Mouse (Mus musculus): ENCODE results near the gene AC129217.1. TPM values are rescaled to one million over a fixed set of nuclear protein-coding genes. Genes with fewer than 3 reads are reported as not detected.
A peak's percentile ranks its signal among the peaks of the same experiment; 100 is the strongest.

Gene AC129217.1
- polyA plus RNA-seq, 1 experiment = 4.6 TPM

DNA sequence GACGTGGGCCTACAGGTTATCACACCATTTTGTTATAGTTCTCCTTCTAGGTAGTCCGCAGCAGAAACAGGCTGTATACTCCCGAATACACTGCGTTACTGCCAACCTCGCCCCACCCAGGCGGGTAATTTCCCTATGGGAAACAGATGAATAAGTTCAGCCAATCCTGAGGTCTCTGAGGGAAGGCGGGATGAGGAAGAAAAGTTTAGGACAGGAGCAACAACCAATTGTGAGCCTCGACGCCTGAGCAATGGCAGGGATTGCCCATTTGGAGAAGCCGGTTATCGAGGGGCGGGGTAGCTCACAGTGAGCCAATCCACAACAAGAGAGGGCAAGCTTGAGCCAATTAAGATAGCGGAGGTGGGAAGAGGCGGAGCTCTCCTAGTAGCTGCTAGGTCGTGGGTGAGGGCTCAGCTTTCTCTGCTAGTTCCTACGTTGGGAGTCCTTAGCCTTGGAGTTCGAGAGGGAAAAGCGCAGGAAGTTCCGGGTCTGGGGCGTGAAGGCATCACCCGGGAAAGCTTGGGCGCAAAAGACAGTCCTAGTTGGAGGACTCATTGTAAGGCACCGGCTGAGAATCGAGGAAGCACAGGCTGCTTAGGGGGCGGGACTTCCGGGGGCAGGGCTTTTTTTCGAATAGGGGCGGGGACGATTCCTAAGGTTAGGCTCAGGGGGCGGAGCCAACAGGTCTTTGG lies 27.3 kb upstream of the AC129217.1 start, which contains the start of gene Zbtb3:
TSS of gene Zbtb3 (plus strand) at position 426 of the 692 bp plus-strand sequence.
- Histone ChIP-seq H3K36me3 (ENCODE audit: control insufficient read depth, insufficient read depth, low read length) (peaks cover 6% of the 10 kb centered on the region), H3K4me3 (ENCODE audit: low read depth, low read length) (peak within 1 kb of the TSS; percentile 87), H3K27me3 (ENCODE audit: control insufficient read depth, insufficient read depth, low read length) (no peaks in the 10 kb centered on the region), H3K4me1 (ENCODE audit: control insufficient read depth, insufficient read depth, insufficient read length, low read length) (peaks cover 5% of the 10 kb centered on the region; the same call in 1 of the 2 replicates), H3K27ac (ENCODE audit: insufficient read depth, low read depth, low read length) (peak within 1 kb of the TSS; percentile 67)
- TF ChIP-seq CTCF (IDR thresholded peaks at IDR 0.05; ENCODE audit: extremely low read depth, insufficient read length, insufficient replicate concordance, low read depth, low read length) (no peak), POLR2A (IDR thresholded peaks at IDR 0.05; ENCODE audit: low read depth, low read length) (peak; percentile 19; the same call in 1 of the 2 replicates)
- under 1% methylated on average over 30 of the region's 30 CpGs for WGBS

DNA sequence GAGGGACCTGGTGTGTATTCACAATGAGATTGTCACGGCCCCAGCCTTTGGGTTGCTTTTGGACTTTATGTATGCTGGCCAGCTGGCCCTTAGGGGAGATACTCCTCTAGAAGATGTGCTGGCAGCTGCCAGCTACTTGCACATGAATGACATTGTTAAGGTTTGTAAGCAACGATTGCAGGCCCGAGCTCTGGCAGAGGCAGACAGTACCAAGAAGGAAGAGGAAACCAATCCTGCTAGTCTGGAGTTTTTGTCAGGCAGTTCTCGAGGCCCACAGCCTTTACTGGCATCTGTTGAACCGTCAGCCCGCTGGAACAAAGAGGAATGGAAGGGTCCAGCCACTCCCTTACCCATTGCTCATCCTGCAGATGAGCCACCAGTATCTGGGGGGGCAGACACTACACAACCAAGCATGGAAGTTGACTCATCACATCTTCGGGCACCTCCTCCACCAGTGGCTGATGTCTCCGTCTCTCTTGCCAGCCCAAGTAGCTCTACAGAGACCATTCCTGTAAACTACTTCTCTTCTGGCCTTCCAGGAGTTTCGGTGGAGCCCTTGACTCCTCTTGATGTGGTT lies 26.3 kb upstream of the AC129217.1 start:
- H3K4me1 ChIP-seq (ENCODE audit: control insufficient read depth, insufficient read depth, insufficient read length, low read length) = peaks cover 3% of the 10 kb centered on the region; the same call in 1 of the 2 replicates
- TF ChIP-seq CTCF (IDR thresholded peaks at IDR 0.05; ENCODE audit: extremely low read depth, insufficient read length, insufficient replicate concordance, low read depth, low read length) = no peak
- TF ChIP-seq POLR2A (IDR thresholded peaks at IDR 0.05; ENCODE audit: low read depth, low read length) = no peak
- H3K27ac ChIP-seq (ENCODE audit: insufficient read depth, low read depth, low read length) = no peak overlapping the region
- H3K4me3 ChIP-seq (ENCODE audit: low read depth, low read length) = no peak overlapping the region
- 86% methylated on average over 9 of the region's 9 CpGs for WGBS
- H3K36me3 ChIP-seq (ENCODE audit: control insufficient read depth, insufficient read depth, low read length) = peaks cover 9% of the 10 kb centered on the region
- H3K27me3 ChIP-seq (ENCODE audit: control insufficient read depth, insufficient read depth, low read length) = no peaks in the 10 kb centered on the region

DNA sequence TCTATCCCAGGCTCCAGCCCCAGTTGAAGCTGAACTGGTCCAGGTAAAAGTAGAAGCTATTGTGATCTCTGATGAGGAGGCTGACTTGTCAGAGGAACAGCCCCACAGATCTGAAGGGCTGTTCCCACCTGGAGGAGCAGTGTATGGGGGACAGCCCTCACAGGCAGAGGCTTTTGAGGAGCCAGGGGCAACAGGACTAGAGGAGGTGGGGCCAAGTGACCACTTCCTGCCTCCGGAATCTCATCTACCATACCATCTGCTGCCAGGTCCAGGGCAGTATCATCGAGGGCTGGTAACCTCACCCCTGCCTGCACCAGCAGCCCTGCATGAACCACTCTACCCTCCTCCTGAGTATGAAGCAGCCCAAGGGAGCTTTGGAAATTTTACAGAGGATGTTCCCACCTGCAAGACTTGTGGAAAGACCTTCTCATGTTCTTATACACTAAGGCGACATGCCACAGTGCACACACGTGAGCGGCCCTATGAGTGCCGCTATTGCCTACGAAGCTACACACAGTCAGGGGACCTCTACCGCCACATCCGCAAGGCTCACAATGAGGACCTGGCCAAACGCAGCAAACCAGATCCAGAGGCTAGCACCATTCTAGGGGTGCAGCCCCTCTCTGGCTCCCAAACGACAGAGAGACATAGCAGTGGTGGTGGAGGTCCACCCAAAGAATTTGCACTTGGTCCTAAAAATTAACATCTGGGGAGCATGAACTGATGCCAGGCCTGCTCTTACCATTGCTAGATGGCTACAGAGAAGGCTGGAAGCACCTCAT lies 25.5 kb upstream of the AC129217.1 start:
- 84% methylated on average over 11 of the region's 11 CpGs for WGBS
- Histone ChIP-seq H3K4me1 (ENCODE audit: control insufficient read depth, insufficient read depth, insufficient read length, low read length) (peaks cover 3% of the 10 kb centered on the region; the same call in 1 of the 2 replicates), H3K36me3 (ENCODE audit: control insufficient read depth, insufficient read depth, low read length) (peaks cover 12% of the 10 kb centered on the region), H3K27ac (ENCODE audit: insufficient read depth, low read depth, low read length) (no peak overlapping the region), H3K27me3 (ENCODE audit: control insufficient read depth, insufficient read depth, low read length) (no peaks in the 10 kb centered on the region), H3K4me3 (ENCODE audit: low read depth, low read length) (no peak overlapping the region)
- TF ChIP-seq CTCF (IDR thresholded peaks at IDR 0.05; ENCODE audit: extremely low read depth, insufficient read length, insufficient replicate concordance, low read depth, low read length) (no peak), POLR2A (IDR thresholded peaks at IDR 0.05; ENCODE audit: low read depth, low read length) (no peak)

DNA sequence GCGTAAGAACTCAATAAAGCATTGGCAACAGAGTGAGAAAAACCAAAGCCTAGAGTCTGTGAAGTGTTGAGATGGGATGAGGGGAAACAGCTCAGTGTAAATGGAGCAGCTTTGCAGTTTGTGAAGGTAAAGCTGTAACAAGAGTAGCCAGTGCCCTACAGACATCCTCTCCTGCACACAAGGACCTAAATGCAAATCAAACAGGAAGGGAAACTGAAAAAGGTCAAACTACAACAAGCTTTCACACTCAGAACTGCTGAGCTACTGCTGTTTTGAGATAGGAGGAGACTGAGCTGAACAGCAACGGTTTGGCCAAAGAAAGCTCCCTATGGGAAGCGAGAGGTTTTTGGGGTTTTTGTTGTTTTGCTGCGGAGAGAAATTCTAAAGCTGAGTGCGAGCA lies 22.8 kb upstream of the AC129217.1 start:
- no peaks in the 10 kb centered on the region for H3K27me3 ChIP-seq (ENCODE audit: control insufficient read depth, insufficient read depth, low read length)
- peaks cover 3% of the 10 kb centered on the region; the same call in 1 of the 2 replicates for H3K4me1 ChIP-seq (ENCODE audit: control insufficient read depth, insufficient read depth, insufficient read length, low read length)
- H3K36me3 ChIP-seq (ENCODE audit: control insufficient read depth, insufficient read depth, low read length) = peaks cover 28% of the 10 kb centered on the region
- 87% methylated on average over 5 of the region's 5 CpGs for WGBS
- no peak overlapping the region for H3K4me3 ChIP-seq (ENCODE audit: low read depth, low read length)
- TF ChIP-seq CTCF (IDR thresholded peaks at IDR 0.05; ENCODE audit: extremely low read depth, insufficient read length, insufficient replicate concordance, low read depth, low read length) (no peak), POLR2A (IDR thresholded peaks at IDR 0.05; ENCODE audit: low read depth, low read length) (no peak)
- H3K27ac ChIP-seq (ENCODE audit: insufficient read depth, low read depth, low read length) = peak overlapping the region; percentile 67; the same call in 1 of the 2 replicates

DNA sequence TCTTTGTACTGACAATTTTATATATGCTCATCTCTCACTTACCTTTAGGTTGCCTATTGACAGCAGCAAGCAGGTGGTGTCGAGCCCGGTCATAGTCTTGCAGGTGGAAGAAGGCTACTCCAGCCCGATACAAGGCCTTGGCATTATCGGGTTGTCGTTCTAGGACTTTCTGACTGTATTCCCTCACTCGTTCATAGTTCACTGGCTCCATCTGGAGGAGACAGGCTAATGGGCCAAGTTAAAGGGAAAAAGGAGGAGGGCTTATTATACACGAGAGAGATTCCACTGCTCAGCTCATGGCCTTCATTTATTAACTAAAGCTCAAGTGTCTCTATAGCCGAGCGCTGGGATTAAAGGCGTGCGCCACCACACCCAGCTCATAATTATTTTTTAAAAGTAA lies 13.8 kb upstream of the AC129217.1 start:
- 65% methylated on average over 11 of the region's 11 CpGs for whole genome bisulfite sequencing

DNA sequence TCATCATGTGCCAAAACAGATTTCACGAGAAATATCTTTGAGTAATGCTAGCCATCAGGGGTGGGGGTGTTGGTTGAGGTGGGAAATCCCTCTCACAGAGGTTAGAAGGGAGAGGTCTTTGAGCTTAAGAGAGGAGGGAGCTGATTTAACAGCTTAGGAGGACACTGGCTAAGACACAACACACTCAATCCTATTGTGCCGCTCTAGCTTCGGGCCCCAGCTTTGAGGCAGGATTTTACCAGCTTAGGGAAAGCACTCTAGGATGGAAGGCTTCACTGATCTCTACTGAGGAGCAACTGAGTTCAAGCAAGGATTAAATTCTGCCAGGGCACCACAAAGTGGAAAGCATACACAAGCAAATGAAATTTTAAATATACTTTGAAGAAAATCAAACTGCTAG lies 12.6 kb upstream of the AC129217.1 start:
- Histone ChIP-seq H3K27ac (ENCODE audit: insufficient read depth, low read depth, low read length) (no peak overlapping the region), H3K4me3 (ENCODE audit: low read depth, low read length) (no peak overlapping the region), H3K27me3 (ENCODE audit: control insufficient read depth, insufficient read depth, low read length) (no peaks in the 10 kb centered on the region), H3K4me1 (ENCODE audit: control insufficient read depth, insufficient read depth, insufficient read length, low read length) (peaks cover 2% of the 10 kb centered on the region; the same call in 1 of the 2 replicates), H3K36me3 (ENCODE audit: control insufficient read depth, insufficient read depth, low read length) (peaks cover 25% of the 10 kb centered on the region)
- TF ChIP-seq POLR2A (IDR thresholded peaks at IDR 0.05; ENCODE audit: low read depth, low read length) (no peak), CTCF (IDR thresholded peaks at IDR 0.05; ENCODE audit: extremely low read depth, insufficient read length, insufficient replicate concordance, low read depth, low read length) (no peak)
- 71% methylated on average over 3 of the region's 3 CpGs for WGBS

More for the DNA sequence above, 13.8 kb upstream of the AC129217.1 start:
- peaks cover 2% of the 10 kb centered on the region; the same call in 1 of the 2 replicates for H3K4me1 ChIP-seq (ENCODE audit: control insufficient read depth, insufficient read depth, insufficient read length, low read length)
- H3K27me3 ChIP-seq (ENCODE audit: control insufficient read depth, insufficient read depth, low read length) = no peaks in the 10 kb centered on the region
- peaks cover 34% of the 10 kb centered on the region for H3K36me3 ChIP-seq (ENCODE audit: control insufficient read depth, insufficient read depth, low read length)
- no peak overlapping the region for H3K4me3 ChIP-seq (ENCODE audit: low read depth, low read length)
- no peak overlapping the region for H3K27ac ChIP-seq (ENCODE audit: insufficient read depth, low read depth, low read length)
- TF ChIP-seq CTCF (IDR thresholded peaks at IDR 0.05; ENCODE audit: extremely low read depth, insufficient read length, insufficient replicate concordance, low read depth, low read length) (no peak), POLR2A (IDR thresholded peaks at IDR 0.05; ENCODE audit: low read depth, low read length) (no peak)

All from small intestine, adult 2 months (tissue).